Mouse (Mus musculus) embryonic fibroblast, embryonic 13.5 days (primary cell): ENCODE results near the gene Tcte3.
"Not testable (repeated sequence)": the region's sequence is repeated elsewhere in the genome, so short reads cannot be mapped to it uniquely, and the experiment has no call there.

ENCODE experiments used
- CTCF ChIP-seq: IDR thresholded peaks from 2 replicates; pipeline ENCODE4 v1.5.1; 2011; ENCODE audit warnings: mild to moderate bottlenecking, control low read depth, low read length, moderate library complexity, borderline replicate concordance; ENCODE audit not compliant: insufficient read depth
- POLR2A ChIP-seq: IDR thresholded peaks from 2 replicates; pipeline ENCODE4 v1.6.1; 2011; ENCODE audit warnings: low read depth, mild to moderate bottlenecking, control low read depth, low read length, moderate library complexity

DNA sequence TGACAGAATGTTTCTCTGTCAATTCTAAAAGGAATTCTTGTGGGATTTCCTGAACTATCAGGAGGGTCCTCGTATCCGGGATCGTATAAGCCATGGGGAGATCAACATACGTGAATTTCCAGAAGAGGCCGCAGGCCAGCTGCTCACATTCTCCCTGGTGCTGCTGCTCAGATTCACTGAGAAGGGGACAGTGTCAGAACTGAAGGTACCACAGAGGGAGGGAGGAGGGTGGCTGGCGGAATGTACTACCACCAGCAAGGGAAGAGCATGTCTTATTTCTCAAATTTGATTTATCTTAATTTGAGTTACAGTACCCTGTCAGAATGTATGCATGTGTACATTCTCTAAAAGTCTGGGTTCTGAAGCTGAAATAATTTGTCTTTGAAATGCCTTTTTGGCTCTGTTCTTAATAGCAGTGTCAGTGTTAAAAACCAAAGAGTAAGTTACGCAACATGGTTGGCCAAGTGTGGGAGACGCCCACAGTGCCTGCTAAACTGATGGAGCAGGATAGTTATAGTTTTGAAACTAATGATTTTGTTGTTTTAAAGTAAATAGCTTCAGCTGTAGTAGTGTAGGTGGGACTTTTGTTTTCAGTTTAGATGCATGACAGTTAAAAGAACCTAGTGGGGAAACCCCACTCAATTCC, 12.0 kb upstream of the Tcte3 start:
- TF ChIP-seq CTCF, POLR2A: not testable (repeated sequence)
